Mouse (Mus musculus): ENCODE data around the gene Slc5a4b. TPM values are rescaled to one million over a fixed set of nuclear protein-coding genes. Genes with fewer than 3 reads are reported as not detected.

The Slc5a4b gene
- not detected in 2 replicates for polyA plus RNA-seq (2012)

DNA sequence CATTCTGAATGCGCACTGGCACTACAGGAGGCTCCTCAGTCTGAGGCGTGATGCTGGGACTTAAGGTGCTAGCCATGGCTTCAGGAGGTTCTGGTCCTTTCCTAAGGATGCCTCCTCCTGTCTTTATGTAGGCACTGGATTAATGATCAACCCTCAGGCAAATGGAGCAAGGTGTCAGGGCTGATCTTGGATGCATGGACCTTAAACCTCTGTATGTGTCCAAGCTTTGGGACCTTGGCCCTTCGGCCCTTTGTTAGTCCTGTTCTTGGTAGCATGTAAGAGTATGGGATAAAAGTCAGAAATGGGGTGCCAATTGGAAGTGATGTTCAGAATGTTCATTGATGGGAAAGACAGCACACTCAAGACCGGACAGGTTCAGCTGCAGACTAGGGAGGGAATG, at the start of gene Slc5a4b:
TSS of gene Slc5a4b (minus strand) at position 101 of the 400 bp plus-strand sequence.
- TF ChIP-seq TAL1 (IDR thresholded peaks at IDR 0.05; ENCODE audit: low read length) (no peak), GATA1 (IDR thresholded peaks at IDR 0.05; ENCODE audit: low read length) (no peak)

DNA sequence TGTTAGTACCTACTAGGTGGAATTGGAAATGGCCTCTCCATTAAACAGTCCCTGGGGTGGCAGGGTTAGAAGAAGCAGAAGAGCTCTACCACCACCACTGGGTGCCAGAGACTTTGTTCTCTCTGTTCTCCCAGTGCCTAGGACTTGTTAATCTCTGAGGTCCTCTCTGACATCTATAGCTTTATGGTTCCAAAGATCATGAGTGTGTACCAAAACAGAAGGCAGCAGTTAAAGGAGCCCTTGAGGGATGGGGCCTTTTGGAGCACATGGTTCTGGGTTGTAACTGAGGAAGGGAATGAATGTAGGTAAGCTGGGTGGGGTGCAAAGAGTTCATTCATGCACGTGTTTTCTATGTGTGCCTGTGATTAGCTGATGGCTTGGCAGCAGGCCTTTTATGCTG, 47.2 kb upstream of the Slc5a4b start:
- Histone ChIP-seq H3K36me3 (ENCODE audit: control insufficient read depth) (no peaks in the 10 kb centered on the region), H3K27me3 (ENCODE audit: control insufficient read depth) (no peaks in the 10 kb centered on the region), H3K4me1 (ENCODE audit: control insufficient read depth) (no peaks in the 10 kb centered on the region), H3K4me3 (replicated peaks) (no peak overlapping the region), H3K9me3 (ENCODE audit: control insufficient read depth, low read length) (no peaks in the 10 kb centered on the region)
- TF ChIP-seq GATA1 (IDR thresholded peaks at IDR 0.05; ENCODE audit: low read length), result no peak
- TF ChIP-seq TAL1 (IDR thresholded peaks at IDR 0.05; ENCODE audit: low read length), result no peak

More for the DNA sequence above, at the start of gene Slc5a4b:
- Histone ChIP-seq H3K36me3 (ENCODE audit: control insufficient read depth) (no peaks in the 10 kb centered on the region), H3K27me3 (ENCODE audit: control insufficient read depth) (no peaks in the 10 kb centered on the region), H3K9me3 (ENCODE audit: control insufficient read depth, low read length) (no peaks in the 10 kb centered on the region), H3K4me1 (ENCODE audit: control insufficient read depth) (no peaks in the 10 kb centered on the region), H3K4me3 (replicated peaks) (no peak within 1 kb of the TSS)

DNA sequence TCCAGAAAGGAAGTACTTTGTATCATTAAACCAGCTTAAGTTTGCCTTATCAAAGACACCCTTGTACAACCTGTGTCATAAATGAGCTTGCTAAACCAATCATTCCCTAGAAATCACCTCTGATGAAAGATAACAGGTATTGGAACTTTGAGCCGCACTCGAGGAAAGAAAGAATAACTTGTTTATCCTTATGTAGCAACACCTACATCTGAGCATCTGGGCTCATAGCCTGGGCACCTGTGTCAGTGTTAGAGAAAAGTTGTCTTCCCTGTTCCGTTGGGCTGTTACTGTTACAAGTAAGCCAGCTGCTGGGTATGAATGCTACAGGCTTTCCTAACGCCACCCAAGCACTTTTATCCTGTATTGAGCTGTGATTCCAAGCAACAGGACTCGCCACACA, 46.8 kb upstream of the Slc5a4b start:
- H3K36me3 ChIP-seq (ENCODE audit: control insufficient read depth), result no peaks in the 10 kb centered on the region
- H3K27me3 ChIP-seq (ENCODE audit: control insufficient read depth), result no peaks in the 10 kb centered on the region
- no peaks in the 10 kb centered on the region for H3K9me3 ChIP-seq (ENCODE audit: control insufficient read depth, low read length)
- no peak overlapping the region for H3K4me3 ChIP-seq (replicated peaks)
- TF ChIP-seq GATA1 (IDR thresholded peaks at IDR 0.05; ENCODE audit: low read length) (no peak), TAL1 (IDR thresholded peaks at IDR 0.05; ENCODE audit: low read length) (no peak)
- H3K4me1 ChIP-seq (ENCODE audit: control insufficient read depth), result no peaks in the 10 kb centered on the region

DNA sequence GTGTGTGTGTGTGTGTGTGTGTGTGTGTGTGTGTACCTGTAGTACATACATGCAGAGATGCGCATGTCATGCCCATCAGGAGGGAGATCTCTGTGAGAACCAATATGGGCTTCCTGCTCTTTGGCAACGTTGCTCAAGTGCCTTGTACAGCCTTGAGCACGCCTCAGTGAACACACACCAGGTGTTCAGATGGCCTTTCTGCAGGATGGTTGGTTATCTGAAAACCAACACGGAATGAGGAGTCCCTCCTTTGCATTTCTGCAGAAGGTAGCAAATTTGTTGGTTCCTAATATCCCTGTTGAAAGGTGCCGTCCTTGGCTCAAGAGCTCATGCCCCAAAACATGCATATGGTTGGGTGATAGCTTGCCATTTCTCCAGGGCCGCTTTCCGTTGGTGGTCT, 45.1 kb upstream of the Slc5a4b start:
- Histone ChIP-seq H3K9me3 (ENCODE audit: control insufficient read depth, low read length) (no peaks in the 10 kb centered on the region), H3K4me1 (ENCODE audit: control insufficient read depth) (no peaks in the 10 kb centered on the region), H3K4me3 (replicated peaks) (no peak overlapping the region), H3K36me3 (ENCODE audit: control insufficient read depth) (no peaks in the 10 kb centered on the region), H3K27me3 (ENCODE audit: control insufficient read depth) (no peaks in the 10 kb centered on the region)
- no peak for TF ChIP-seq TAL1 (IDR thresholded peaks at IDR 0.05; ENCODE audit: low read length)
- no peak for TF ChIP-seq GATA1 (IDR thresholded peaks at IDR 0.05; ENCODE audit: low read length)

DNA sequence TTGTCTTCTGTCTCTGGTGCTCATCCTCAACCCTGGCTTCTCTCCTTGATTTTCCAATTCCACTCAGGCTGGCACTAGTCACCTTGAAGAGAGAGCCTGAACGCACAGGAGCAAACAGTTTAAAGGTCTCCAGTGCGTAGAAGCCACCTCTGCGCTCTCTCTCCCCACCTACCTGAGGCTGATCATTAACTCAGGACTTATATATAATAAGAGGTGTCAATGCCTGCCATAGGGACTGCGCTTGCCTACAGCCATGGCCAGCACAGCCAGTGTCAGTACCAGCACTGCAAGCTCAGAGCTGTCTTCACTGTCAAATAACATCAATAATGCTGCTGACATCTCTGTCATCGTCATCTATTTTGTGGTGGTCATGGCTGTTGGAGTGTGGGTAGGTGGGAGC, 36.5 kb upstream of the Slc5a4b start, which contains the start of gene Slc5a4a:
TSS of gene Slc5a4a (plus strand) at position 174 of the 400 bp plus-strand sequence.
- Histone ChIP-seq H3K36me3 (ENCODE audit: control insufficient read depth) (no peaks in the 10 kb centered on the region), H3K9me3 (ENCODE audit: control insufficient read depth, low read length) (no peaks in the 10 kb centered on the region), H3K4me1 (ENCODE audit: control insufficient read depth) (no peaks in the 10 kb centered on the region), H3K4me3 (replicated peaks) (no peak within 1 kb of the TSS), H3K27me3 (ENCODE audit: control insufficient read depth) (no peaks in the 10 kb centered on the region)
- TF ChIP-seq TAL1 (IDR thresholded peaks at IDR 0.05; ENCODE audit: low read length) (no peak), GATA1 (IDR thresholded peaks at IDR 0.05; ENCODE audit: low read length) (no peak)

DNA sequence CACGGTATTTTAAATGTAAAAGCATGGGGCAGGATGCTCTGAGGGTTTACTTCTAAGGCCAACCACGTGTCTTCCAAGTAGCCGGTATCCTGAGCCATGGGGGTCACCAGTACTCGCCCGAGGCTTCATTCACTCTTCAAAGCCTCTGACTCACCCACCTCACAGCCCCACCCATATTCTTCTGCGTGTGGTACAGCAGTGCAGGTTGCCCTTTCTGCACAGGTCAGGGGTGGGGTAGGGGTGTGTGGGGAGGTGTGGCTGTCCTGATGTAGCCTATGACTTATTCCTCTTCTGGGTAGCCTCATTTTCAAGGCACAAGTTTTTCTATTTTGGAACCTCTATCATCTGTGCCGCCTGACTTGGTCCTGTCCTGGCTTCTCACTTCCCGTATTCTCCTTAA, 36.1 kb upstream of the Slc5a4b start:
- Histone ChIP-seq H3K9me3 (ENCODE audit: control insufficient read depth, low read length) (no peaks in the 10 kb centered on the region), H3K4me1 (ENCODE audit: control insufficient read depth) (no peaks in the 10 kb centered on the region), H3K27me3 (ENCODE audit: control insufficient read depth) (no peaks in the 10 kb centered on the region), H3K36me3 (ENCODE audit: control insufficient read depth) (no peaks in the 10 kb centered on the region), H3K4me3 (replicated peaks) (no peak overlapping the region)
- TF ChIP-seq GATA1 (IDR thresholded peaks at IDR 0.05; ENCODE audit: low read length), result no peak
- TF ChIP-seq TAL1 (IDR thresholded peaks at IDR 0.05; ENCODE audit: low read length), result no peak

DNA sequence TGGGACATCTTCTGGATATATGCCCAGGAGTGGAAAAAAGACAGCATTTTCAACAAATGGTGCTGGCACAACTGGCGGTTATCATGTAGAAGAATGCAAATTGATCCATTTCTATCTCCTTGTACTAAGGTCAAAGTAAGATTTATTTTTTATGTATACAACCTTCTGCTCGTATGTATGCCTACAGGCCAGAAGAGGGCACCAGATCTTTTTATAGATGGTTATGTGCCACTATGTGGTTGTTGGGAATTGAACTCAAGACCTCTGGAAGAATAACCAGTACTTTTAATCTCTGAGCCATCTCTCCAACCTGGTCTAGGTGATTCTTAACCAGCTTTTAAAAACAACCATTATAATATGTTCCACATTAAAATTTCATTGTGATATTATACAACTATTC, 25.6 kb upstream of the Slc5a4b start:
- no peaks in the 10 kb centered on the region for H3K4me1 ChIP-seq (ENCODE audit: control insufficient read depth)
- H3K27me3 ChIP-seq (ENCODE audit: control insufficient read depth), result no peaks in the 10 kb centered on the region
- H3K4me3 ChIP-seq (replicated peaks), result no peak overlapping the region
- no peaks in the 10 kb centered on the region for H3K9me3 ChIP-seq (ENCODE audit: control insufficient read depth, low read length)
- H3K36me3 ChIP-seq (ENCODE audit: control insufficient read depth), result no peaks in the 10 kb centered on the region
- no peak for TF ChIP-seq GATA1 (IDR thresholded peaks at IDR 0.05; ENCODE audit: low read length)
- TF ChIP-seq TAL1 (IDR thresholded peaks at IDR 0.05; ENCODE audit: low read length), result no peak

DNA sequence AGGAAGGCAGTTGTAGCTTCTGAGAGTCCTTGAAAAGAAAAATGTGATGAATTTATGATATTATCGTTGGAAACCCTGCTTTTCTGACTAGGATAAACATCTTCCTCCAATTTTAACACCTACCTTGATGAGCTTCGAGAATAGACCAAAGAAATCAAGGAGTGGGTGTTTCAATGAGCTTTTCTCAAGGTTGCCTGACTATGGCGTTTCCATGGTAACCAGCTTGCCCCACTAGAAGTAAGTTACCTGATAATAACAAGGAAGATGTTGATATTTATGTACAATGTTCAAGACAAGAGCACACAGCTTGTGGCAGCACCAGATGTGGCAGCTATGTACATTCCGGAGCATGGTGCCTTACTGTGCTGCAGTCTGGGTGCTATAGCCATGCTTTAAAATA, 21.7 kb upstream of the Slc5a4b start:
- Histone ChIP-seq H3K4me3 (replicated peaks) (no peak overlapping the region), H3K27me3 (ENCODE audit: control insufficient read depth) (no peaks in the 10 kb centered on the region), H3K4me1 (ENCODE audit: control insufficient read depth) (no peaks in the 10 kb centered on the region), H3K36me3 (ENCODE audit: control insufficient read depth) (no peaks in the 10 kb centered on the region), H3K9me3 (ENCODE audit: control insufficient read depth, low read length) (no peaks in the 10 kb centered on the region)
- TF ChIP-seq GATA1 (IDR thresholded peaks at IDR 0.05; ENCODE audit: low read length), result no peak
- TF ChIP-seq TAL1 (IDR thresholded peaks at IDR 0.05; ENCODE audit: low read length), result no peak

DNA sequence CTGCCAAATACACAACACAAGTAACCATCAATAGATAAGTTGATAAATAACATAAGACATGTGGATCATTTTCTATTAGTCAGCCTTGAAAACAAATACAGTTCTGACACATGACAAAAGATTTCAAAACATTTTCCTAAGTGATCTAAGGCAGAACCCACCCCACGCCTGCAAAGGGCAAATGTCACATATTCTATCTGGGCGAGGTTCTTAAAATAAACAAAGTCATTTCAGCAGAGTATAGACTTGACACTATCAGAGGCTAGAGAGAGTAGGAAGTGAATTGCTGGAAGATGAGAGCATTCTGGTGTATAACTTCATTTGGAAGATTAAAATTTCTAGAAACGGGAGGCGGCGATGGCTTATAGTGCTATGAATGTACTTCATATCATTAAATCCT, 10.7 kb upstream of the Slc5a4b start:
- Histone ChIP-seq H3K4me1 (ENCODE audit: control insufficient read depth) (no peaks in the 10 kb centered on the region), H3K27me3 (ENCODE audit: control insufficient read depth) (no peaks in the 10 kb centered on the region), H3K36me3 (ENCODE audit: control insufficient read depth) (no peaks in the 10 kb centered on the region), H3K9me3 (ENCODE audit: control insufficient read depth, low read length) (no peaks in the 10 kb centered on the region), H3K4me3 (replicated peaks) (no peak overlapping the region)
- TF ChIP-seq GATA1 (IDR thresholded peaks at IDR 0.05; ENCODE audit: low read length) (no peak), TAL1 (IDR thresholded peaks at IDR 0.05; ENCODE audit: low read length) (no peak)

DNA sequence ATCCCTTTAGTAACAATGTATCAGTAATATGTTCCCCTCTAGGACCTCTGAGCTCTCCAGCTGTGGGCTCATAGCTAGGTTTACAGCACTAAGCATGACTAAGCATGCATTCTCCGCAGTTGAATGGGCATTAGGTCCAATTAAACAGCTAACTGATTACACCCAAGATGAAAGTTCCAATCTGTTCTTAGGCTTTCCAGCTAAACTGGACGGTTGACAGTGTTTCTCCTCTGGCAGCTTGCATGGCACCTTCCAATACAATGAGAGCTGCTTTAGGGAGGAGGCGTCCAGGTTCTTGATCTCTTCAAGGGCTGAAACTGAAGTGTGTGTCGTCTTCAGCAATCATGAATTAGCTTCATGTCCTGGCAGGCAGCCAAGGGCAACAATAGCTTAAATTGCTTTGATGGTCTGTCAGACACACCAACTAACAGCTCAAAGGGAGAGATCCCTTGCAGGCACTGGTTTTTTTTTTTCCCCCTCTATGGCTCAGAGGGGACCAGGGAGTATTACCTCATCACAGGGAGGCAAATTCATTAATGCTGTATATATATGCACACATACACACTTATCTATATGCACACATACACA, 9.5 kb upstream of the Slc5a4b start:
- H3K4me1 ChIP-seq (ENCODE audit: control insufficient read depth), result no peaks in the 10 kb centered on the region
- no peaks in the 10 kb centered on the region for H3K9me3 ChIP-seq (ENCODE audit: control insufficient read depth, low read length)
- TF ChIP-seq GATA1 (IDR thresholded peaks at IDR 0.05; ENCODE audit: low read length) (no peak), TAL1 (IDR thresholded peaks at IDR 0.05; ENCODE audit: low read length) (no peak)
- H3K4me3 ChIP-seq (replicated peaks), result no peak overlapping the region
- H3K27me3 ChIP-seq (ENCODE audit: control insufficient read depth), result no peaks in the 10 kb centered on the region
- H3K36me3 ChIP-seq (ENCODE audit: control insufficient read depth), result no peaks in the 10 kb centered on the region

Data from erythroblast, embryonic 14.5 days (primary cell).